In genomic region chr4:140580866-140581265, GRCm38 (mm10) we compare ENCODE assay signal across 15 mouse cellular contexts.
A peak's percentile ranks its signal among the peaks of the same experiment; 100 is the strongest.
DNase-seq lines count a peak whose midpoint lies in the region; ATAC-seq and TF ChIP-seq lines count a peak whose summit lies in the region.
"Had no signal": no experiment of that assay in that cellular context is flagged by ENCODE, and none has a peak within 500 bp of the region (broad histone marks: within the 10 kb centered on the region; RNA-seq: fewer than 3 reads in every experiment).

No protein-coding gene starts in this region.

- no peak for TF ChIP-seq CTCF in bone marrow macrophage, adult 2 months (IDR thresholded peaks at IDR 0.05; ENCODE audit: low read depth, low read length)

- no peak overlapping the region for H3K27ac ChIP-seq in embryonic facial prominence, embryonic 15.5 days (replicated peaks)
- H3K27ac ChIP-seq in embryonic facial prominence, embryonic 10.5 days (replicated peaks) = no peak overlapping the region
- no peak overlapping the region for H3K27ac ChIP-seq in liver, embryonic 13.5 days
- no peak overlapping the region for H3K27ac ChIP-seq in liver, embryonic 12.5 days
- H3K27ac ChIP-seq in bone marrow macrophage, adult 2 months (ENCODE audit: insufficient read depth, low read depth, low read length) = peak overlapping the region; percentile 89
- no peak overlapping the region for H3K27ac ChIP-seq in neural tube, embryonic 15.5 days (replicated peaks)
- H3K27ac ChIP-seq: embryonic facial prominence, embryonic 13.5 days; kidney, postnatal 0 days; limb, embryonic 15.5 days; midbrain, embryonic 12.5 days; stomach, embryonic 15.5 days had no signal

- WGBS in embryonic facial prominence, embryonic 15.5 days = 89% methylated on average over 4 of the region's 4 CpGs
- 91% methylated on average over 4 of the region's 4 CpGs for WGBS in embryonic facial prominence, embryonic 10.5 days
- 74% methylated on average over 4 of the region's 4 CpGs for WGBS in liver, embryonic 13.5 days (ENCODE audit: insufficient replicate concordance)
- WGBS in liver, embryonic 12.5 days (ENCODE audit: insufficient replicate concordance) = 75% methylated on average over 4 of the region's 4 CpGs
- 93% methylated on average over 4 of the region's 4 CpGs for WGBS in neural tube, embryonic 15.5 days

- peaks cover 8% of the 10 kb centered on the region for H3K4me1 ChIP-seq in embryonic facial prominence, embryonic 15.5 days
- H3K4me1 ChIP-seq in embryonic facial prominence, embryonic 10.5 days = peaks cover 11% of the 10 kb centered on the region; the same call in 1 of the 2 replicates
- peaks cover 57% of the 10 kb centered on the region for H3K4me1 ChIP-seq in liver, embryonic 13.5 days (replicated peaks)
- H3K4me1 ChIP-seq in liver, embryonic 12.5 days = peaks cover 58% of the 10 kb centered on the region
- H3K4me1 ChIP-seq in bone marrow macrophage, adult 2 months (ENCODE audit: control insufficient read depth, insufficient read depth, low read length) = peaks cover 46% of the 10 kb centered on the region
- 0 out of 2 replicates have a peak, but pooled peaks cover 10% of the 10 kb centered on the region for H3K4me1 ChIP-seq in neural tube, embryonic 15.5 days
- H3K4me1 ChIP-seq: embryonic facial prominence, embryonic 13.5 days; midbrain, embryonic 12.5 days; stomach, embryonic 15.5 days had no signal

- no peaks in the 10 kb centered on the region for H3K9me3 ChIP-seq in embryonic facial prominence, embryonic 15.5 days (replicated peaks)
- H3K9me3 ChIP-seq in embryonic facial prominence, embryonic 10.5 days = no peaks in the 10 kb centered on the region
- no peaks in the 10 kb centered on the region for H3K9me3 ChIP-seq in liver, embryonic 13.5 days (replicated peaks)
- no peaks in the 10 kb centered on the region for H3K9me3 ChIP-seq in liver, embryonic 12.5 days (replicated peaks)
- no peaks in the 10 kb centered on the region for H3K9me3 ChIP-seq in neural tube, embryonic 15.5 days (replicated peaks)
- H3K9me3 ChIP-seq: embryonic facial prominence, embryonic 13.5 days; hindbrain, embryonic 15.5 days; limb, embryonic 15.5 days; midbrain, embryonic 12.5 days; stomach, embryonic 15.5 days had no signal

- intact Hi-C loops in heart, postnatal 10 days (cut with DNase I) = no loop called here

- H3K4me2 ChIP-seq in embryonic facial prominence, embryonic 15.5 days (replicated peaks) = no peak overlapping the region
- 0 out of 2 replicates have a peak overlapping the region, but pooled peaks have one; percentile 6 for H3K4me2 ChIP-seq in liver, embryonic 13.5 days
- no peak overlapping the region for H3K4me2 ChIP-seq in liver, embryonic 12.5 days
- H3K4me2 ChIP-seq in neural tube, embryonic 15.5 days = no peak overlapping the region
- H3K4me2 ChIP-seq: embryonic facial prominence, embryonic 13.5 days; hindbrain, embryonic 15.5 days; limb, embryonic 15.5 days; midbrain, embryonic 12.5 days; stomach, embryonic 15.5 days had no signal

- DNase-seq in embryonic facial prominence, embryonic 10.5 days (ENCODE audit: low spot score) = no peak
- DNase-seq in liver, embryonic 13.5 days = no peak
- DNase-seq in heart, postnatal 10 days = peak; percentile 41 to 45
- DNase-seq in kidney, adult 11 months = no peak
- DNase-seq: forebrain, postnatal 0 days had no signal

- peaks cover 46% of the 10 kb centered on the region for H3K36me3 ChIP-seq in embryonic facial prominence, embryonic 15.5 days
- peaks cover 95% of the 10 kb centered on the region for H3K36me3 ChIP-seq in embryonic facial prominence, embryonic 10.5 days (replicated peaks)
- H3K36me3 ChIP-seq in liver, embryonic 13.5 days = peaks cover 9% of the 10 kb centered on the region; the same call in 1 of the 2 replicates
- H3K36me3 ChIP-seq in liver, embryonic 12.5 days = peaks cover 10% of the 10 kb centered on the region; the same call in 1 of the 2 replicates
- peaks cover 79% of the 10 kb centered on the region for H3K36me3 ChIP-seq in neural tube, embryonic 15.5 days

- ATAC-seq in embryonic facial prominence, embryonic 15.5 days (ENCODE audit: insufficient number of reproducible peaks, low FRiP score, low TSS enrichment, low read depth) = no peak
- no peak for ATAC-seq in liver, embryonic 13.5 days (ENCODE audit: low read depth)
- no peak for ATAC-seq in liver, embryonic 12.5 days
- no peak for ATAC-seq in neural tube, embryonic 15.5 days (ENCODE audit: low FRiP score)
- ATAC-seq: forebrain, postnatal 0 days had no signal

- no peak for TF ChIP-seq POLR2A in bone marrow macrophage, adult 2 months (IDR thresholded peaks at IDR 0.05; ENCODE audit: borderline replicate concordance, low read depth, low read length)

- no peak overlapping the region for H3K9ac ChIP-seq in embryonic facial prominence, embryonic 15.5 days
- no peak overlapping the region for H3K9ac ChIP-seq in liver, embryonic 13.5 days
- H3K9ac ChIP-seq in liver, embryonic 12.5 days = no peak overlapping the region
- no peak overlapping the region for H3K9ac ChIP-seq in neural tube, embryonic 15.5 days (replicated peaks)
- H3K9ac ChIP-seq: embryonic facial prominence, embryonic 13.5 days; forebrain, postnatal 0 days; hindbrain, embryonic 15.5 days; limb, embryonic 15.5 days; midbrain, embryonic 12.5 days; stomach, embryonic 15.5 days had no signal

- 0 out of 2 replicates have a peak overlapping the region, but pooled peaks have one; percentile 3 for H3K4me3 ChIP-seq in embryonic facial prominence, embryonic 15.5 days (replicated peaks)
- no peak overlapping the region for H3K4me3 ChIP-seq in embryonic facial prominence, embryonic 10.5 days
- H3K4me3 ChIP-seq in liver, embryonic 13.5 days (replicated peaks) = no peak overlapping the region
- no peak overlapping the region for H3K4me3 ChIP-seq in liver, embryonic 12.5 days
- peak overlapping the region; percentile 85 for H3K4me3 ChIP-seq in bone marrow macrophage, adult 2 months (ENCODE audit: insufficient read depth, low read length)
- H3K4me3 ChIP-seq in neural tube, embryonic 15.5 days (replicated peaks) = no peak overlapping the region
- H3K4me3 ChIP-seq: embryonic facial prominence, embryonic 13.5 days; hindbrain, embryonic 15.5 days; limb, embryonic 15.5 days; midbrain, embryonic 12.5 days; stomach, embryonic 15.5 days had no signal

- no peaks in the 10 kb centered on the region for H3K27me3 ChIP-seq in embryonic facial prominence, embryonic 15.5 days
- no peaks in the 10 kb centered on the region for H3K27me3 ChIP-seq in embryonic facial prominence, embryonic 10.5 days (replicated peaks; ENCODE audit: low read depth, poor library complexity, severe bottlenecking)
- H3K27me3 ChIP-seq in liver, embryonic 13.5 days = no peaks in the 10 kb centered on the region
- H3K27me3 ChIP-seq in liver, embryonic 12.5 days (replicated peaks) = peaks cover 23% of the 10 kb centered on the region
- H3K27me3 ChIP-seq in neural tube, embryonic 15.5 days (replicated peaks) = no peaks in the 10 kb centered on the region
- H3K27me3 ChIP-seq: embryonic facial prominence, embryonic 13.5 days; hindbrain, embryonic 15.5 days; limb, embryonic 15.5 days; midbrain, embryonic 12.5 days; stomach, embryonic 15.5 days had no signal

Comparison
In these comparisons a context has a peak if more than half of its experiments do, and no peak if none do; other contexts are left out.
1. H3K4me3 ChIP-seq: peak in embryonic facial prominence, embryonic 15.5 days (single experiment) and bone marrow macrophage, adult 2 months (single experiment); none in embryonic facial prominence, embryonic 10.5 days (single experiment), liver, embryonic 13.5 days (single experiment), liver, embryonic 12.5 days (single experiment) and neural tube, embryonic 15.5 days (single experiment).
2. DNase-seq: peak in heart, postnatal 10 days (2 of 2); none in embryonic facial prominence, embryonic 10.5 days (single experiment), liver, embryonic 13.5 days (single experiment) and kidney, adult 11 months (single experiment).